Mouse (Mus musculus): ENCODE results near the gene Psrc1.

Gene Psrc1

GRCm38 (mm10) chr3:108383485-108384354 lies at the start of gene Psrc1:
Gene Psrc1, plus strand, starts transcription at chr3:108383839.
- DNase-seq (ENCODE audit: low spot score in 2 of 2): peak; percentile 76 to 83

GRCm38 (mm10) chr3:108336878-108337277 lies 46.8 kb upstream of the Psrc1 start:
- no peak for DNase-seq (ENCODE audit: low spot score in 2 of 2)

GRCm38 (mm10) chr3:108341040-108341439 lies 42.6 kb upstream of the Psrc1 start:
- DNase-seq (ENCODE audit: low spot score in 2 of 2): no peak

GRCm38 (mm10) chr3:108342185-108342584 lies 41.5 kb upstream of the Psrc1 start:
- no peak for DNase-seq (ENCODE audit: low spot score in 2 of 2)

GRCm38 (mm10) chr3:108345855-108346254 lies 37.8 kb upstream of the Psrc1 start:
- no peak for DNase-seq (ENCODE audit: low spot score in 2 of 2)

GRCm38 (mm10) chr3:108348376-108348775 lies 35.3 kb upstream of the Psrc1 start:
- DNase-seq (ENCODE audit: low spot score in 2 of 2): no peak

GRCm38 (mm10) chr3:108355245-108355644 lies 28.4 kb upstream of the Psrc1 start:
- no peak for DNase-seq (ENCODE audit: low spot score in 2 of 2)

GRCm38 (mm10) chr3:108357051-108357450 lies 26.6 kb upstream of the Psrc1 start:
- no peak for DNase-seq (ENCODE audit: low spot score in 2 of 2)

GRCm38 (mm10) chr3:108358445-108358844 lies 25.2 kb upstream of the Psrc1 start:
- no peak for DNase-seq (ENCODE audit: low spot score in 2 of 2)

- DNase-seq (ENCODE audit: low spot score in 2 of 2): no peak
These were observed 22.7 kb upstream of the Psrc1 start for GRCm38 (mm10) chr3:108360894-108361293.

GRCm38 (mm10) chr3:108363626-108364025 lies 20.0 kb upstream of the Psrc1 start:
- DNase-seq (ENCODE audit: low spot score in 2 of 2): no peak

- no peak for DNase-seq (ENCODE audit: low spot score in 2 of 2)
These were observed 19.2 kb upstream of the Psrc1 start, which contains the start of gene Mybphl for GRCm38 (mm10) chr3:108364270-108364995. Gene Mybphl, plus strand, starts transcription at chr3:108364911.

GRCm38 (mm10) chr3:108367173-108367572 lies 16.5 kb upstream of the Psrc1 start:
- no peak for DNase-seq (ENCODE audit: low spot score in 2 of 2)

GRCm38 (mm10) chr3:108367828-108368227 lies 15.8 kb upstream of the Psrc1 start:
- DNase-seq (ENCODE audit: low spot score in 2 of 2): no peak

GRCm38 (mm10) chr3:108368721-108369120 lies 14.9 kb upstream of the Psrc1 start:
- no peak for DNase-seq (ENCODE audit: low spot score in 2 of 2)

- no peak for DNase-seq (ENCODE audit: low spot score in 2 of 2)
These were observed 11.4 kb upstream of the Psrc1 start for GRCm38 (mm10) chr3:108372274-108372673.

- no peak for DNase-seq (ENCODE audit: low spot score in 2 of 2)
These were observed 10.9 kb upstream of the Psrc1 start for GRCm38 (mm10) chr3:108372691-108373090.

- no peak for DNase-seq (ENCODE audit: low spot score in 2 of 2)
These were observed 4.6 kb upstream of the Psrc1 start for GRCm38 (mm10) chr3:108378875-108379663.

- DNase-seq (ENCODE audit: low spot score in 2 of 2): no peak
These were observed 2.9 kb upstream of the Psrc1 start for GRCm38 (mm10) chr3:108380695-108381094.

GRCm38 (mm10) chr3:108381945-108382875 lies 1.4 kb upstream of the Psrc1 start:
- DNase-seq (ENCODE audit: low spot score in 2 of 2): no peak

- no peak for DNase-seq (ENCODE audit: low spot score in 2 of 2)
These were observed 786 bp downstream of the Psrc1 start for GRCm38 (mm10) chr3:108384425-108384824.
